Mouse (Mus musculus): ENCODE results near the gene 4931409K22Rik. TPM values are rescaled to one million over a fixed set of nuclear protein-coding genes. Genes with fewer than 3 reads are reported as not detected.
A peak's percentile ranks its signal among the peaks of the same experiment; 100 is the strongest.

The 4931409K22Rik gene
- not detected in 2 replicates for polyA plus RNA-seq (2012; ENCODE audit: insufficient read depth, low replicate concordance)

- Histone ChIP-seq H3K36me3 (replicated peaks; ENCODE audit: low read length) (no peaks in the 10 kb centered on the region), H3K27me3 (replicated peaks) (peaks cover 59% of the 10 kb centered on the region), H3K4me3 (replicated peaks) (no peak within 1 kb of the TSS), H3K9me3 (peaks cover 10% of the 10 kb centered on the region), H3K4me1 (no peaks in the 10 kb centered on the region)
- TF ChIP-seq FLI1 (IDR thresholded peaks at IDR 0.05; ENCODE audit: low read length), result no peak
- no peak for TF ChIP-seq GATA1 (IDR thresholded peaks at IDR 0.05; ENCODE audit: borderline replicate concordance, low read length)
Observed at GRCm38 (mm10) chr5:24556709-24557108, at the start of gene 4931409K22Rik. Gene 4931409K22Rik, minus strand, starts transcription at chr5:24556809.

- TF ChIP-seq GATA1 (IDR thresholded peaks at IDR 0.05; ENCODE audit: borderline replicate concordance, low read length), result no peak
- no peak for TF ChIP-seq FLI1 (IDR thresholded peaks at IDR 0.05; ENCODE audit: low read length)
- Histone ChIP-seq H3K27me3 (replicated peaks) (peaks cover 100% of the 10 kb centered on the region), H3K4me3 (replicated peaks) (no peak overlapping the region), H3K36me3 (replicated peaks; ENCODE audit: low read length) (no peaks in the 10 kb centered on the region), H3K4me1 (peaks cover 30% of the 10 kb centered on the region), H3K9me3 (no peaks in the 10 kb centered on the region)
Observed at GRCm38 (mm10) chr5:24605980-24606665, 49.5 kb upstream of the 4931409K22Rik start.

DNA sequence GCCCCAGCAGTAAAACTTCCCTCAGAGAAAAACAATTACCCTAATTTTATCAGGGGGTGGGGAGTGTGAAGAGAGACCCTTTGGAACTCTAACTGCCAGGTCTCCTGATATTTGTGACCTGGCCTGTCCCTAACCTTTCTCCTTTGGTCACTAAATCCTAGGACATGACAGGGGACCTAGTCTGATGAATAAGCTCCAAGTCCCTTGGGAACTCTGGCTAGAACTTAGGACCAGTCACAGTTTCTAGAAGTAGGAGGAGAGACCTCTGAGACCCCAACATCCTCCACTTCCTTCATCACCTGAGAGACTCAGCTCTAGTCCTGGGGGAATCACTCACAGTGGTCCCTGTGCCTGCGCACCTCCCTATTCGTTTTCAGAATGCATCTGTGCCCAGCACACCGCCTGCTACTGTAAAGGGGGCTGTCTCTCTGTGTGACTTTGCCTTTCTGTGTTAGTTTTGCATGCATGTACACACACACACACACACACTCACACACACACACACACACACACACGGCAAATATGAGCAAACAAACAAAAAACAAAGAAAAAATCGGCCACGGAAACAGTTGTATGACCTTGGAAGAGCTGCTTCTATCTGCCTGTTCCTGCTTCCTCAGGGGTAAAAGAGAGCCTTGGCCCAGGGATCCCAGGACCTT lies 48.8 kb upstream of the 4931409K22Rik start:
- no peak for TF ChIP-seq FLI1 (IDR thresholded peaks at IDR 0.05; ENCODE audit: low read length)
- no peak for TF ChIP-seq GATA1 (IDR thresholded peaks at IDR 0.05; ENCODE audit: borderline replicate concordance, low read length)
- Histone ChIP-seq H3K9me3 (no peaks in the 10 kb centered on the region), H3K36me3 (replicated peaks; ENCODE audit: low read length) (no peaks in the 10 kb centered on the region), H3K27me3 (replicated peaks) (peaks cover 100% of the 10 kb centered on the region), H3K4me1 (peaks cover 33% of the 10 kb centered on the region), H3K4me3 (replicated peaks) (no peak overlapping the region)

GRCm38 (mm10) chr5:24604656-24605100 lies 48.1 kb upstream of the 4931409K22Rik start:
- H3K27me3 ChIP-seq (replicated peaks), result peaks cover 99% of the 10 kb centered on the region
- H3K9me3 ChIP-seq, result no peaks in the 10 kb centered on the region
- TF ChIP-seq FLI1 (IDR thresholded peaks at IDR 0.05; ENCODE audit: low read length), result no peak
- no peak for TF ChIP-seq GATA1 (IDR thresholded peaks at IDR 0.05; ENCODE audit: borderline replicate concordance, low read length)
- no peaks in the 10 kb centered on the region for H3K36me3 ChIP-seq (replicated peaks; ENCODE audit: low read length)
- H3K4me1 ChIP-seq, result peaks cover 33% of the 10 kb centered on the region
- peak overlapping the region; percentile 71 for H3K4me3 ChIP-seq (replicated peaks)

DNA sequence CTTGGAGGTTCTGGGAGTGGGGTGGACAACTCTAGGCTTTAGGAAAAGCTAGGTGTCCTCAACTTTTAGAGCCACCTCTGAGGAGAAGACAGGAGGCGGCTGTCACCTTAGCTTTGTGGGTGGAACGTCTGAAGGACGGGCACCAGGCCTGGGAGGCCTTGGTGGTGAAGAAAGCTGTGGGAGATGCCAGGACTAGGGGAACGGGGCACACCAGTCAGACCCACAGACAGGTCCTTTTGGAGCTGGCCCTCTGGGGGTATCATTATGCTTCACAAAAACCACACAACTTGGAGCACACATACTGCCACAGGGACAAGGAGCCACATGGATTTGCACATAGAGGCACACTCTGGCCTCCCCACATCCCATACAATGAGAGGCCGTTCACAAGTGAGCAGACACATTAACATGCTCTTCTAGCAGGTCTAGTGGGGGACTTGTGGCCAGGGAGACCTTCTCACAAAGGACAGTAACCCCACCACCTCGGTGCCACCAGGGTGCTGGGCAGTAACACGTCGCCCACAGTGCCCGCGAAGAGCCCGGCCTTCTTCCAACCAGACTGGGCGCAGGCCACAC lies 47.6 kb upstream of the 4931409K22Rik start:
- TF ChIP-seq FLI1 (IDR thresholded peaks at IDR 0.05; ENCODE audit: low read length) (no peak), GATA1 (IDR thresholded peaks at IDR 0.05; ENCODE audit: borderline replicate concordance, low read length) (no peak)
- Histone ChIP-seq H3K4me3 (replicated peaks) (peak overlapping the region; percentile 71), H3K36me3 (replicated peaks; ENCODE audit: low read length) (no peaks in the 10 kb centered on the region), H3K4me1 (peaks cover 33% of the 10 kb centered on the region), H3K9me3 (no peaks in the 10 kb centered on the region), H3K27me3 (replicated peaks) (peaks cover 99% of the 10 kb centered on the region)

DNA sequence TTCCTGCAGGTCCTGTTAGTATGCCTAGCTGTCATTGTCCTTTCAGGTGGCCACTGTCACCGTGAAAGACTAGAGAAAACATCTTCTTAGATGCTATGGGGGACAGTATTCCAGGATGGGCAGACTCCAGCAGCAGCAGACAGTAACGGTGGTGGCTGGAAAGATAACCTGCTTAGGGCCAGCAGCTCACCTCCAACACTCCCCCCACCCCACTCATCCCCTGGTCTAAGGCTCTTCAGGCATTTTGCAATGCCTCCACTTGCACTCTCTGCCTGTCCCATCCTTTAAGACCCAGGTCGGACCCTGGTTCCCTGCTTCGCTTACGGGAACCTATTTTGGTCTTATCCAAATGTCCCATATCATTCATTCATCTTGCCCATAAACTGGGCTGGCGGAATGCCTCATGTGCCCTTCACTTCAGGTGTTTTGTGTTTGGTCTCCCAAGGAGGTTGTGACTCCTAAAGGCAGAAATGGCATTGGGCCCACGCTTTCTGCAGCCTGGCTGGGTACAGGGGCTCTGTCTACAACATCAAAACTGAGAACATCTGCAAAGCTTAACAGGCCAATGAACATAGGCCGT lies 46.9 kb upstream of the 4931409K22Rik start:
- TF ChIP-seq FLI1 (IDR thresholded peaks at IDR 0.05; ENCODE audit: low read length) (no peak), GATA1 (IDR thresholded peaks at IDR 0.05; ENCODE audit: borderline replicate concordance, low read length) (no peak)
- Histone ChIP-seq H3K4me3 (replicated peaks) (no peak overlapping the region), H3K4me1 (peaks cover 39% of the 10 kb centered on the region), H3K9me3 (no peaks in the 10 kb centered on the region), H3K27me3 (replicated peaks) (peaks cover 99% of the 10 kb centered on the region), H3K36me3 (replicated peaks; ENCODE audit: low read length) (no peaks in the 10 kb centered on the region)

DNA sequence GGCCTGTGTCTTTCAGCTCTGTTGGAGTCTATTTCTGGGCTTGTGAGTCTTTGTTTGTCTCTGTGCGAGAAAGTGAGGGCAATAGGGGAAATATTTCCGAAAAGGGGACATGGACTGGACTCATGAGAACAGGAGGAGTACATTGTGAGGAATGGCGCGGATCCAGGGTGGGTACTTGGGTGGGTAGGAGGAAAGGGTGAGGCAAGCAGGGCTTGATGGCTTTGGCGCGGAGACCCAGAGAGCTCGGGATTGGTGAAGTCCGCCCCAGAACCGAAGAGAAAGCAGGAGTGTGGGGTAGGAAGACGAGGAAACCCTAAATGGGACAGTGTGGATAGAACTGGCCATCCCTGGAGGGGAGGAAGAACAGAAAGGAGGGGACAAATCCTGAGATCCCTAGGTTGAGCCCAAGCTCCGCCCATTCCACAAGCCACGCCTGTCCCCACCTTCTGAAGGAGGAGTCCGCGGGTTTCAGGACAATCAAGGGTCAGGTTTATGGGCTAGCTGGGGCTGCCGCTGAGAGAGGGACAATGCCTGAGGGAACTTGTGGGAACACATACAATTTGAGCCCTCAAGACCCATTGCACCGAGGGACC lies 46.2 kb upstream of the 4931409K22Rik start:
- TF ChIP-seq GATA1 (IDR thresholded peaks at IDR 0.05; ENCODE audit: borderline replicate concordance, low read length), result no peak
- TF ChIP-seq FLI1 (IDR thresholded peaks at IDR 0.05; ENCODE audit: low read length), result no peak
- H3K4me3 ChIP-seq (replicated peaks), result peak overlapping the region; percentile 87

GRCm38 (mm10) chr5:24601911-24602750 lies 45.5 kb upstream of the 4931409K22Rik start:
- TF ChIP-seq FLI1 (IDR thresholded peaks at IDR 0.05; ENCODE audit: low read length) (no peak), GATA1 (IDR thresholded peaks at IDR 0.05; ENCODE audit: borderline replicate concordance, low read length) (no peak)
- H3K4me3 ChIP-seq (replicated peaks), result peak overlapping the region; percentile 87

More for the DNA sequence above, 46.2 kb upstream of the 4931409K22Rik start:
- Histone ChIP-seq H3K27me3 (replicated peaks) (peaks cover 99% of the 10 kb centered on the region), H3K9me3 (no peaks in the 10 kb centered on the region), H3K4me1 (peaks cover 46% of the 10 kb centered on the region), H3K36me3 (replicated peaks; ENCODE audit: low read length) (no peaks in the 10 kb centered on the region)

More at GRCm38 (mm10) chr5:24601911-24602750, 45.5 kb upstream of the 4931409K22Rik start:
- Histone ChIP-seq H3K27me3 (replicated peaks) (peaks cover 93% of the 10 kb centered on the region), H3K36me3 (replicated peaks; ENCODE audit: low read length) (no peaks in the 10 kb centered on the region), H3K9me3 (no peaks in the 10 kb centered on the region), H3K4me1 (peaks cover 50% of the 10 kb centered on the region)

Data from megakaryocyte, embryonic 14.5 days (primary cell).